Mouse (Mus musculus) forebrain, embryonic 16.5 days (tissue): ENCODE results near the gene Atxn10. TPM values are rescaled to one million over a fixed set of nuclear protein-coding genes. Genes with fewer than 3 reads are reported as not detected.

Experiments
- polyA plus RNA-seq: library from polyadenylated mRNA; unstranded; fragments of >200 nt; fragmentation: Nextera tagmentation; extraction: Ambion mirVana; gene quantifications from 2 replicates; pipeline ENCODE4 v1.2.1, GENCODE M21; 2015

The Atxn10 gene
- polyA plus RNA-seq, 1 experiment from 2014 or later = 531 TPM

Other genes starting within 250 kb of the Atxn10 start
- gene Smc1b, start 204.3 kb upstream of the Atxn10 start, polyA plus RNA-seq = 0.32 and 0.54 TPM in 2 replicates
- gene Ribc2, start 204.2 kb upstream of the Atxn10 start, polyA plus RNA-seq = 0.29 TPM in 1 of 2 replicates, not detected in the other
- 50.9 and 55.5 TPM in 2 replicates for gene Fbln1, start 130.3 kb upstream of the Atxn10 start, polyA plus RNA-seq
- gene 7530416G11Rik, start 167.0 kb downstream of the Atxn10 start, polyA plus RNA-seq = not detected in 2 replicates
- gene Wnt7b, start 246.2 kb downstream of the Atxn10 start, polyA plus RNA-seq = 110 and 125 TPM in 2 replicates